Mouse (Mus musculus) embryonic facial prominence, embryonic 11.5 days (tissue): ENCODE data around the gene Zfp972. TPM values are rescaled to one million over a fixed set of nuclear protein-coding genes. Genes with fewer than 3 reads are reported as not detected.
A peak's percentile ranks its signal among the peaks of the same experiment; 100 is the strongest.
"Not testable (repeated sequence)": the region's sequence is repeated elsewhere in the genome, so short reads cannot be mapped to it uniquely, and the experiment has no call there.

Source experiments
- ATAC-seq: fragments of 200-750 bp; cut with Nextera tagmentation; replicated peaks from 2 replicates; pipeline ENCODE4 v1.8.0; 2017; ENCODE audit warnings: low read depth; ENCODE audit not compliant: insufficient number of reproducible peaks, low FRiP score, low TSS enrichment
- DNase-seq: peaks from one replicate; pipeline ENCODE4 v3.0.0-alpha.2; 2015; ENCODE audit warnings: low spot score
- H3K27ac ChIP-seq: fragments of 300-500 bp; sonication (generic); replicated peaks from 2 replicates; pipeline ENCODE4 v1.5.1; 2014; ENCODE audit warnings: mild to moderate bottlenecking, low read depth, low read length, control low read depth
- H3K27me3 ChIP-seq: fragments of 300-500 bp; sonication (generic); 2 replicates; pipeline ENCODE4 v1.6.1; 2014; ENCODE audit warnings: mild to moderate bottlenecking, low read length, moderate library complexity, mixed read lengths; ENCODE audit not compliant: control insufficient read depth, insufficient read depth
- H3K36me3 ChIP-seq: fragments of 300-500 bp; sonication (generic); replicated peaks from 2 replicates; pipeline ENCODE4 v1.6.1; 2014; ENCODE audit warnings: low read depth, mild to moderate bottlenecking, low read length, moderate library complexity, mixed read lengths; ENCODE audit not compliant: control insufficient read depth, insufficient read depth
- H3K4me1 ChIP-seq: fragments of 300-500 bp; sonication (generic); 2 replicates; pipeline ENCODE4 v1.6.1; 2014; ENCODE audit warnings: low read length, mixed read lengths; ENCODE audit not compliant: control insufficient read depth, insufficient read depth
- H3K4me2 ChIP-seq: fragments of 300-500 bp; sonication (generic); 2 replicates; pipeline ENCODE4 v1.6.1; 2014; ENCODE audit warnings: low read depth, mild to moderate bottlenecking, control low read depth, low read length, moderate library complexity
- H3K4me3 ChIP-seq: fragments of 300-500 bp; sonication (generic); 2 replicates; pipeline ENCODE4 v1.5.1; 2014; ENCODE audit warnings: low read depth, low read length, control low read depth
- H3K9ac ChIP-seq: fragments of 300-500 bp; sonication (generic); replicated peaks from 2 replicates; pipeline ENCODE4 v1.6.1; 2014; ENCODE audit warnings: mild to moderate bottlenecking, control low read depth, low read length
- H3K9me3 ChIP-seq: fragments of 300-500 bp; sonication (generic); replicated peaks from 2 replicates; pipeline ENCODE4 v1.6.1; 2016; ENCODE audit warnings: mild to moderate bottlenecking, low read length, inconsistent platforms, mixed read lengths; ENCODE audit not compliant: control insufficient read depth
- WGBS: fragments of 180-500 bp; shearing (Covaris S2); extraction: QIAGEN DNeasy Blood & Tissue Kit; methylation state at CpG from one replicate; pipeline ENCODE4 v1.1.7; 2014; 5-methylcytosine and 5-hydroxymethylcytosine counted together
- polyA plus RNA-seq: library from polyadenylated mRNA; unstranded; fragments of >200 nt; fragmentation: Nextera tagmentation; extraction: Ambion mirVana; gene quantifications from 2 replicates; pipeline ENCODE4 v1.2.1, GENCODE M21; 2014

Gene Zfp972
- polyA plus RNA-seq = not detected in 2 replicates

DNA sequence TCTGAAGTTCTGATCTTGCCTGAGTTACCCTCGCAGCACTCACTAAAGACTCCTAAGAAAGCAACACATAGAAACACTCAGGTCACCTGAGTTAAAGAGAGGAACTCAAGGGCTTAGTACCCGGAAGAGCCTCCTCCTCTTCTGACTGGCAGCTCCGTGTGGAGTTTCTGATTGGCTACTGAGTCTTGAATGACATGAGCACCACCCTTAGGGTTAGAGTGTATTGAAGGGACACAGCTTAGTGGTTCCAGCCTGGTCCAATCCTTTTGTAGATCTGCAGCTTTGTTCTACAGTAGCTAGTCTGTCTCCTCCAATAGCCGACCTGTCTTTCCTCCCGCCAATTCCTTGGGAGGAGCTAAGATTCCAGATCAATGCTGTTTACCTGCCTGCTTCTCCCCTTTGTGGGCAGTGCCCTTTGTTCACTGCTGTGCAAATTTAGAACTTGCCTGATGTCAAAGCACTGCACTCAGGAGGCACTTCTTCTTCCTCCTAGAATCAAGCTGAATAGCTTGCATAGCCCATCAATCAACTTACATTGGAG, at the start of gene Zfp972:
Gene Zfp972 (minus strand): TSS at position 51 of the 541 bp plus-strand sequence.
- H3K4me3 ChIP-seq, H3K27ac ChIP-seq, H3K9ac ChIP-seq, ATAC-seq, H3K4me2 ChIP-seq, H3K36me3 ChIP-seq, H3K9me3 ChIP-seq, H3K4me1 ChIP-seq, H3K27me3 ChIP-seq, DNase-seq: not testable (repeated sequence)
- 64% methylated on average over 4 of the region's 5 CpGs for WGBS

DNA sequence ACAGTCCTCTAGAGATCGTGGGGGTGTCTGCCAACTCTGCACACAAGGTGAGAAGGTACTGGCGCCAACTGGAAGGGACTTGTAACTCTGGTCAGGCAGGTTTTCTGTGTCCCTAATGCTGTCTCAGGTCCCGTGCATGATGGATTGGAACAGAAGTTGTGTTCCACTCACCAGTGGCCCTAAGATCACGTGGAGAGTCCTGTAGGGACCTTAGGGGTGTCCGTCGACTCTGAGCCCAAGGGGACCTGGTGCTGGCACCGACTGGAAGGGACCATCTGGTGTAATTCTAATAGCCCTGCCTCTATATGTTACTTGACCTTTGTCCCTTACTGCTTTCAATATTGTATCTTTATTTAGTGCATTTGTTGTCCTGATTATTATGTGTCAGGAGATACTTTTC, 49.4 kb upstream of the Zfp972 start:
- not testable (repeated sequence) for H3K4me3 ChIP-seq, ATAC-seq, H3K36me3 ChIP-seq, H3K9me3 ChIP-seq, H3K9ac ChIP-seq, DNase-seq, H3K4me2 ChIP-seq, H3K27me3 ChIP-seq, H3K27ac ChIP-seq, H3K4me1 ChIP-seq
- WGBS = 83% methylated on average over 5 of the region's 7 CpGs

- DNase-seq = peak; percentile 20
- not testable (repeated sequence) for H3K4me1 ChIP-seq
Observed at GRCm38 (mm10) chr2:177957145-177957544, 31.7 kb upstream of the Zfp972 start, which contains the start of gene Gm14326. Gene Gm14326, minus strand, starts transcription at chr2:177957297.

GRCm38 (mm10) chr2:177956734-177957133, 31.3 kb upstream of the Zfp972 start:
- not testable (repeated sequence) for H3K27me3 ChIP-seq, H3K9me3 ChIP-seq, H3K36me3 ChIP-seq, H3K27ac ChIP-seq, ATAC-seq, H3K4me2 ChIP-seq, H3K4me1 ChIP-seq, DNase-seq
- H3K9ac ChIP-seq = 0 out of 2 replicates have a peak overlapping the region, but pooled peaks have one; percentile 28
- 0% methylated on average over 17 of the region's 18 CpGs for WGBS
- H3K4me3 ChIP-seq = peak overlapping the region; percentile 33

More at GRCm38 (mm10) chr2:177957145-177957544, 31.7 kb upstream of the Zfp972 start, which contains the start of gene Gm14326:
- WGBS = 0% methylated on average over 3 of the region's 7 CpGs
- H3K27ac ChIP-seq, H3K36me3 ChIP-seq, H3K4me2 ChIP-seq, H3K9me3 ChIP-seq, H3K27me3 ChIP-seq, ATAC-seq: not testable (repeated sequence)
- H3K4me3 ChIP-seq = peak within 1 kb of the TSS; percentile 33
- 0 out of 2 replicates have a peak within 1 kb of the TSS, but pooled peaks have one; percentile 28 for H3K9ac ChIP-seq

DNA sequence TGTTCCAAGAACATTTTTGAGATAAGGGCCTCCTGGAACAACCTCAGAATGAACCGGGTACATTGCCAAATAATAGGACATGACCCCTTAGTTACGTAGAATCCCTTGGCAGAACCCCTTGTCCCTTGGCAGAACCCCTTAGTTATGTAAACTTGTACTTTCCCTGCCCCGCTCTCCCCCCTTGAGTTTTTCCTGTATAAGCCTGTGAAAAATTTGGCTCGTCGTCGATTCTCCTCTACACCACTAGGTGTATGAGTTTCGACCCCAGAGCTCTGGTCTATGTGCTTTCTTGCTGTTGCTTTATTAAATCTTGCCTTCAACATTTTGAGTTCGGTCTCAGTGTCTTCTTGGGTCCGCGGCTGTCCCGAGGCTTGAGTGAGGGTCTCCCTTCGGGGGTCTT, 22.1 kb downstream of the Zfp972 start:
- H3K4me2 ChIP-seq, H3K27me3 ChIP-seq, H3K9ac ChIP-seq, ATAC-seq, H3K4me3 ChIP-seq, H3K4me1 ChIP-seq, DNase-seq, H3K9me3 ChIP-seq, H3K36me3 ChIP-seq, H3K27ac ChIP-seq: not testable (repeated sequence)
- no CpG with 5 or more reads among the region's 12 CpGs for WGBS

- not testable (repeated sequence) for H3K36me3 ChIP-seq, DNase-seq, H3K9me3 ChIP-seq, ATAC-seq, H3K9ac ChIP-seq, H3K4me3 ChIP-seq, H3K4me1 ChIP-seq, H3K27me3 ChIP-seq, H3K4me2 ChIP-seq, H3K27ac ChIP-seq
- 83% methylated on average over 2 of the region's 3 CpGs for WGBS
Observed at GRCm38 (mm10) chr2:177898171-177898570, 27.2 kb downstream of the Zfp972 start.

DNA sequence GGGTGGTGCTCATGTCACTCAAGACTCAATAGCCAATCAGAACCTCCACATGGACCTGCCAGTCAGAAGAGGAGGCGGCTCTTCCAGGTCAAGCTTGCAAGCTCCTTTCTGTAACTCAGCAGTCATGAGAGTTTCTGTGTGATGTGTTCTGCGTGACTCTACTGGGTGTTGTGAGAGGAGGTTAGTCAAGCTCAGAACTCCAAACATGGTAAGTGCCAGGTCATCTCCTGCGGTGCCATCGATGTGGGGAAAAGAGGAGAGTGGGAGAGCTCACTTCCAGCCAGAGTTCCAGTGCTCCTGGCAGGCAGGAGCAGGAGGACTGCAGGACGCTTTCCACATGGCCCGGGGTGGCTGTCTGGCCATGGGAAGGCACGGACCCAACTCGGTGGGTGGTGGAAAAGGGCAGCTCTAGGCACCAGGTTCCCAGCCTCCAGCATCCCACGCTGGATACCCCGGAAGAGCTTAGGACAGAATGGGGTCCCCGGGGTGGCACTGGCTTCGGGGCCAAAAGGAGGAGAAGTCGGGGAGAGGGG, 28.3 kb downstream of the Zfp972 start, which contains the start of gene Gm14327:
Gene Gm14327 (plus strand): TSS at position 51 of the 533 bp plus-strand sequence.
- H3K4me2 ChIP-seq = not testable (repeated sequence)

DNA sequence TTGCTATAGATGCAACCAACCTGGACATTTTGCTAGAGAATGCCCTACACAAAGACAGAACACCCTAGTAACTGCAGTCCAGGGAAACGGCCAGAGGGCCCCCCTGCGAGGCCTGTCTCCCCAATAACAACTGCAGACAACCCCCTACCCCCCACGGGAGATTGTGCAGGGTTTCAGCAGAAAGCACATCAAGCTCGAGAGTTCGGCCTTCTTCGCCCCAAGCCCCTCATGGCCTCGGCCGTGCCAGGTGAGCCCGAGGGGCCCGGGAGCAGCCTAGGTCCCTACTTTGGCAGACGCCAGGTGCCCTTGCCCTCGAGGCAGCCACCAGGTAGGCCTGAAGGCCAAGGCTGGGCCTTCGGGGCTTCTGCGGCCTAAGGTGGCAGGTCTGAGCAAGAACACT, 37.7 kb downstream of the Zfp972 start:
- H3K9ac ChIP-seq, H3K9me3 ChIP-seq, H3K4me3 ChIP-seq, H3K36me3 ChIP-seq, H3K27me3 ChIP-seq, ATAC-seq, H3K27ac ChIP-seq, H3K4me1 ChIP-seq, DNase-seq, H3K4me2 ChIP-seq: not testable (repeated sequence)
- WGBS = 89% methylated on average over 10 of the region's 14 CpGs

More for the DNA sequence above, 28.3 kb downstream of the Zfp972 start, which contains the start of gene Gm14327:
- H3K36me3 ChIP-seq, H3K4me3 ChIP-seq, H3K4me1 ChIP-seq, H3K27me3 ChIP-seq, ATAC-seq, H3K9ac ChIP-seq, DNase-seq, H3K9me3 ChIP-seq, H3K27ac ChIP-seq: not testable (repeated sequence)
- WGBS = 53% methylated on average over 8 of the region's 13 CpGs
